Mouse (Mus musculus) kidney, adult 8-10 months (tissue): ENCODE measurements around the gene Inafm2.
A peak's percentile ranks its signal among the peaks of the same experiment; 100 is the strongest.

ENCODE experiments used
- DNase-seq, 2 experiments: peaks; one replicate each; pipeline ENCODE4 v3.0.0; 2022

Inafm2 gene

GRCm38 (mm10) chr2:118726873-118727272, 18.7 kb upstream of the Inafm2 start:
- no peak for DNase-seq

DNA sequence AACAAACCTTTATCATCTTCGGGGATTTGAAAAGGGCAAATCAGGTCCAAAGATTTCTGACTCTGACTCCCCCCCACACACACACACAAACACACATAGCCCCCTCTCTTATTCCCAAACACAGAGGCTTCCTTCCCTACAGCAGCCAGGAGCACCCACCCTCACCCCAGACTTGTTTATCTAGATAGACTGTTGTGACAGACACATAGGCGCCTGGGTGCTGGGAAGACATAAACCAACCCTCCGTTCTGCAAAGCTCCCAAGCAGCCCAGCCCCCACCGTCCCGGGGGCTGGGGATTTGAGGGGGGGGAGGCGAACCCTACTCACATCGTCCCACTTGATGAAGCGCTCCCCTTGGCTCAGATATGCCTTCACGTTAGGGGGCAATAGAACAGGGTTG, 17.6 kb upstream of the Inafm2 start:
- no peak for DNase-seq

DNA sequence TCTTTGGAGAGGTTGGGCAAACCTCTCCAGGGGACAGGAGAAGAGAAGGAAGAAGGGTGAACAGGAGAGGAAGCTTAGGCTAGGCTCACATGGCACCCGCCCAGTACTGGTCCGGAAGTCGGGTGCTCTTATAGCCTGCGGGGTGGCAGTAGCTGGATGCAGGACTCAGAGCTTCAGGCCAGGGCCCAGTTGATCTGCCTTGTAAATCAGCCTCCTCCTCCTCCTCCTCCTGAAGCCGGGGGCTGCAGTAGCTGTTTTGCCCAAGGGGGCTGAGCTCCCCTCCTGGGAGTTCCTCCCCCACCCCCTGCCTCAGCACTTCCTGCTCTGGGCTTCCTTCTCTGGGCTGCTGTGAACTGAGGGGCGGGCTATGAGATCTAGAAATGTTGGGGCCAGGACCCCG, 17.2 kb upstream of the Inafm2 start, which contains the start of gene Plcb2:
Gene Plcb2, minus strand, starts transcription at position 102 of the 400 bp plus-strand sequence.
- no peak for DNase-seq

GRCm38 (mm10) chr2:118729194-118729593, 16.4 kb upstream of the Inafm2 start:
- DNase-seq = no peak

GRCm38 (mm10) chr2:118729816-118730621, 15.5 kb upstream of the Inafm2 start:
- DNase-seq = no peak

DNA sequence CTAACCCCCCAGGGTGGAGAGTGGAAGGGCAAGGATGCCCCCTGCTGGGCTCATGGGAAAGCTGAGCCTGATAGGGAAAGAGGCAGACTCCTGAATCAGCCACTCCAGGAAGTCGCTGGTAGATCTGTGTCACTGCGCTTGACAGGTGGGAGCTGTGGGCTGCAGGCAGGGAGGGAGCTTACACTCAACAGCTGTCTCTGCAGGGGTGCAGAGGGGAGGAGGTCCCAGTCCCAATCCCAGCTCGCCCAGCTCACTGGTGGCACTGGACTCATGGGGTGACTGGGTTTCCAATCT, 15.0 kb upstream of the Inafm2 start:
- DNase-seq = peak; percentile 58 to 75

DNA sequence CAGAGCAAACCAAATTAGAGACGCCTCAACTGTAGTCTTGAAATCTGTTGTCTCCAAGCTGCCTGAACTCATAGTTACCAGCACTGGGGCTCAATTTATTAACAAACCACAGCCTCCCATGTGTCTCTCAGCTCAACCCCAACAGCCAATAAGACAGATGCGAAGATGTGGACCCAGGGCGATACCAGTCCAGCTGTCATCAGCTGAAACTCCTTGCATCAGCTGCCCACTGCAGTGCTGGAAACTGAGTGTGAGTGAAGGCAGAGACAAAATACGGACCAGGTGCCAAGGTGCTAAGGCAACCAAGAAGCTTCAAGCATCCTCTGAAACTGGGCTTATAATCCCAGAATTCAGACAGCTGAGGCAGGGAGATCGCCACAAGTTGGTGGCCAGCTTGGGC, 13.6 kb upstream of the Inafm2 start:
- no peak for DNase-seq

GRCm38 (mm10) chr2:118733341-118733740, 12.2 kb upstream of the Inafm2 start:
- no peak for DNase-seq

DNA sequence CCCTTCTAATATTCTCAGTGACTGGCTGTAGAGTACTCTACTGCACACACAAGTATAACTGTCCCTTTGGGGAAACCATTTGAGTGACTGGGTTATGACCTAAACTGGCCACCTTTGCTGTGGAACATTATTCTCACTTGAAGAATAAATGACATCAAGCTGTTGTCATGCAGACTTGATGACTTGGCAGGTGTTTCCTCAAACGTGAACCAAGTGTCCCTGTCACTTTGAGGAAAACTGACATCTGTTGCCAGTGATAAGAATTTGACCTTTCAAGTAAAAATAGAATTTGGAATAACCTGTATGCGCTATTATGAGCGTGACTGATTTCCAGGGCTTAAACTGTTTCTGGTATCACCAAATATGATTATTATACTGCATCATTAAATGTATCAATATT, 5.2 kb upstream of the Inafm2 start:
- DNase-seq = no peak

GRCm38 (mm10) chr2:118741183-118741582, 4.4 kb upstream of the Inafm2 start:
- DNase-seq = no peak

- peak; percentile 37 to 46 for DNase-seq
Observed at GRCm38 (mm10) chr2:118743261-118743943, 2.2 kb upstream of the Inafm2 start.

GRCm38 (mm10) chr2:118744621-118745020, 937 bp upstream of the Inafm2 start:
- no peak for DNase-seq

DNA sequence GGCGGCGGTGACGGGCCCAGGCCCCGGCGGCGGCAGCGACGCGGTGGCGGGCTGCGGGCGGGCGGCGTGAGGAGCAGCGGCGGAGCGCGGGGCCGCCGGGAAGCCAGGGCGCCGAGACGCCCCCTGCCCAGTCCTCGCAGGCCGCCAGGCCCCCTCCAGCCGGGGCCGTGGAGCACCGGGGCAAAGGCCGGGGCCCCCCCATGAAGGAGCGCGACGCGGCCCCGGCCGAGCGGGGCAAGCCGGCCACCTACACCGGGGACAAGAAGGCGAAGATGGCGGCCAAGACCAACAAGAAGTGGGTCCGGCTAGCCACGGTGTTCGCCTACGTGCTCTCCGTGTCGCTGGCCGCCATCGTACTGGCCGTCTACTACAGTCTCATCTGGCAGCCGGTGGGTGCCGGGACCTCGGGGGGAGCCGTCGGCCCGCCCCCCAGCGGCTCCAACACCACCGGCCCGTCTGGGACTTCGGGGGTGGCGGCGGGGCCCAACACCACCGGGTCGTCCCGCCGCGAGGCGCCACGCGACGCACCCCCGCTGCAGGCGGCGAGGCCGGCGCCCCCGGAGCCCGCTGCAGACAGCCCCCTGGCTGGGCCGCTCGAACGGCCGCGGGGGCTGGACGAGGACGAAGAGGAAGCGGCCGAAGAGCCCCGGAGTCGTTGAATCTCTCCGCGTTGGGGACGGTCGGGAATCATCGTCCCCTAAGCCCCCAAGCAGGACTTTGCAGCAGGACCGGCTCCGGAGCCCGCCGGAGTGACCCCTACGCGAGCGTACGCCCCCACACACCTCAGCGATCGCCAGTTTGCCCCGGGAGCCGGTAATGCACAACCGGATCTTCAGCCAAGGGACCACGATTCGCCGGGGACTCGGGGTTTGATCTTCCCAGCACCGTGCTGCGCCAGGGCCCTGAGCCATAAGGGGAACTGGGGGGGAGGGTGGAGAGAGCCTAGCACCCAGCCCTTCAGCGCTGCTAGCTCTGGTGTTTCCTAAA, 650 bp downstream of the Inafm2 start:
- DNase-seq = peak in 1 of 2 experiments; percentile 15

- DNase-seq = peak in 1 of 2 experiments; percentile 19
Observed at GRCm38 (mm10) chr2:118747301-118747960, 1.9 kb downstream of the Inafm2 start.

- no peak for DNase-seq
Observed at GRCm38 (mm10) chr2:118749341-118749884, 3.9 kb downstream of the Inafm2 start.

- DNase-seq = no peak
Observed at GRCm38 (mm10) chr2:118750476-118750875, 4.9 kb downstream of the Inafm2 start.

DNA sequence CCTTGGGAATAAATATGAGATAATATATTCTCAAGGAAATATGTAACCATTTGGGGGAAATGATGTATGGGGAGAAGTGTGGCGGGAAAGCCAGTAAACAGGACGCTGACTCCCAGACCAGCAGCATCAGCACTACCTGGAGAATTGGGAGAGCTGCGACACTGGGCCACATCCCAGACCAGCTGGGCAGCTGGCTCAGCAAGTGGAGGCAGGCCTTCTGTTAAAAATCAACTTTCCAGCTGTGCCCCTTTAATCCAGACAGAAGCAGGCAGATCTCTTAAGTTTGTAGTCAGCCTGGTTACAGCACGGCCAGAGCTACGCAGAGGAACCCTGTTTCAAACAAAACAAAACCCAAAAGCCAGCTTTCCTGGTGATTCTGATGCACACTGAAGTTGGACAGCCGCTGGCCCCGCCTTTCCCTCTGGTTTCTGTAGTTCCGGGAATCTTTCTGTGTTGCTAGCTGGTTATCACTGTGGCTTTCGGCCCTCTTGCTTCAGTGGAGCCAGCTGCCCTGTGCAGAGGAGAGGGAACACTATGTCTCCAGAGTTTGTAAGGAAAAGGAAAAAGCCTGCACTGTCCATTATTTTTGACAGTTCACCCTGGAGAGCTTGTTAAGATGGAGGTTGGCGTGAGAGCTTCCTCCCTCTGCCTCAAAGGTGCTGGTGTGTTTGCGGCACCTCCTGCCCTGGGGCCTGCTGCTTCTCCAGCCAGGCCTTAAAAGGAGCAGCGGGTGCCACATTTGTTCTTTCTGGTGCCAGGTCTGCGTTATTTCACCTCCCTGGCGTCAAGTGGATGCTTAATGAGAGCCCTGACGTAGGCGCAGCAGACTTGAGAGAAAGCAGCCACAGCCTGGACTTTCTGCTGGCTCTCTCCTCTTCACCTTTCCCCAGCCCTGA, 6.6 kb downstream of the Inafm2 start:
- no peak for DNase-seq

GRCm38 (mm10) chr2:118752792-118753108, 7.2 kb downstream of the Inafm2 start:
- no peak for DNase-seq

- DNase-seq = no peak
Observed at GRCm38 (mm10) chr2:118754143-118754542, 8.6 kb downstream of the Inafm2 start.

- DNase-seq = no peak
Observed at GRCm38 (mm10) chr2:118755407-118755806, 9.8 kb downstream of the Inafm2 start.

DNA sequence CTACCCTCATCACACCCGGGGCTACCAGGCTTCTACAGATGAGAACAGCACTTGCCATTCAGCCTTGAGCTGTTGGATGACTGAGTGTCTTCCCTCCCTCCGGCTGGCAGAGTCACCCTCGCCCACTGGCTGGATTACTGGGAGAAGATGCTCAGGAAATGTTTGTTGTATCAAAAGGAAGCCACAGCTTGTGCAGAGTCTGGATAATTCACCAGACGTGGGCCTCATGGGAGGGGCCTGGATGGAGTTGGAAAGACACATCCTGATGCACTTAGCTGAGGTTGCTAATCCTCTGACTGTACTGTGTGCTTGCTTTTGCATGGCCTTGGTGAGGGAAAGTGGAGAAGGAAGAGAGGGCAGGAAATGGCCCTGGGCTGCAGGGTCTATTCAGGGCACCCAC, 10.5 kb downstream of the Inafm2 start:
- no peak for DNase-seq
